Mouse (Mus musculus) CH12.LX (cell line): Measurements from ENCODE around the gene Slc6a20a.

Experiments
- CTCF ChIP-seq, 2 experiments: IDR thresholded peaks in 1 of 2; conservative IDR thresholded peaks in 1 of 2; 2 replicates each; pipeline ENCODE4 v1.5.1; 2011 to 2012; ENCODE audit warnings: low read depth in 2 of 2, low read length in 2 of 2, improper control_type of control experiment in 1 of 2, inconsistent platforms in 1 of 2, mild to moderate bottlenecking in 1 of 2, moderate library complexity in 1 of 2
- E2F4 ChIP-seq: IDR thresholded peaks from 2 replicates; pipeline ENCODE4 v1.6.1; 2011; ENCODE audit warnings: low read depth, low read length, improper control_type of control experiment; ENCODE audit not compliant: insufficient replicate concordance
- MAFK ChIP-seq: IDR thresholded peaks from 2 replicates; pipeline ENCODE4 v1.6.1; 2011; ENCODE audit warnings: low read length, improper control_type of control experiment; ENCODE audit not compliant: insufficient replicate concordance
- MXI1 ChIP-seq: IDR thresholded peaks from 2 replicates; pipeline ENCODE4 v1.6.1; 2011; ENCODE audit warnings: mild to moderate bottlenecking, low read depth, low read length, improper control_type of control experiment
- MYC ChIP-seq: IDR thresholded peaks from 2 replicates; pipeline ENCODE4 v1.6.1; 2011; ENCODE audit warnings: low read depth, mild to moderate bottlenecking, improper control_type of control experiment, low read length
- POLR2A ChIP-seq: IDR thresholded peaks from 2 replicates; pipeline ENCODE4 v1.6.1; 2011; ENCODE audit warnings: low read depth, mild to moderate bottlenecking, improper control_type of control experiment, low read length
- TCF12 ChIP-seq: IDR thresholded peaks from 2 replicates; pipeline ENCODE4 v1.6.1; 2014; ENCODE audit warnings: low read depth, mild to moderate bottlenecking, inconsistent platforms, low read length, improper control_type of control experiment
- ZKSCAN1 ChIP-seq: IDR thresholded peaks from 2 replicates; pipeline ENCODE4 v1.6.1; 2012; ENCODE audit warnings: low read depth, inconsistent platforms, low read length, improper control_type of control experiment, borderline replicate concordance

DNA sequence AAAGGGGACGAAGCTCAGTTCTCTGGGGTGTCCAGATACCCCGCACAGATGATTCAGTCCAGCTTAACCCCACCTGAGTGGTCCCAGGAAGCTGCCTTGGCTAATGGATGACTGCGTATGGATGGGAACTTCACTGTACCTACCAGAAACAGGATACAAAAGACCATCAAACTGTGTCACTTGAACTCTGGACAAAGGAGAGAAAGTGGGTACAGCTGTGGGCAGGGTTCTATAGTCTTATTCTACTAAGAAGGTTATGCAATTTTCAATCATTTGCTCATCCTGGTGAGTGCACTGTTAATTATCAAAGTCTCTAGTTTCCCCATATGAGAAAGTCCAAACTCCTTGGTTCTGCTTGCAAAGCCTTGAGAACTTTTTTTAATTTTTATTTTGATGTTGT is 45.7 kb downstream of the Slc6a20a start:
- no peak for TF ChIP-seq MYC
- TF ChIP-seq CTCF (conservative IDR thresholded peaks at IDR 0.05 in 1 of 2, IDR thresholded peaks at IDR 0.05 in 1 of 2; ENCODE audit: low read depth in 2 of 2, low read length in 2 of 2): no peak
- no peak for TF ChIP-seq MAFK
- no peak for TF ChIP-seq E2F4
- no peak for TF ChIP-seq MXI1
- TF ChIP-seq TCF12: no peak
- no peak for TF ChIP-seq POLR2A
- no peak for TF ChIP-seq ZKSCAN1
